Mouse (Mus musculus): ENCODE results near the gene Gne.

GRCm38 (mm10) chr4:44069411-44069810 is 14.6 kb downstream of the Gne start:
- TF ChIP-seq POLR2A (IDR thresholded peaks at IDR 0.05; ENCODE audit: borderline replicate concordance, insufficient read depth, low read length) (no peak), CTCF (IDR thresholded peaks at IDR 0.05; ENCODE audit: borderline replicate concordance, insufficient read depth, low read depth, low read length) (no peak)
